Mouse (Mus musculus) CH12.LX (cell line): Measurements from ENCODE around the gene Spata20.

ENCODE experiments used
- CHD1 ChIP-seq: IDR thresholded peaks from 2 replicates; pipeline ENCODE4 v1.6.1; 2012; ENCODE audit warnings: low read depth, low read length, improper control_type of control experiment, inconsistent platforms
- CTCF ChIP-seq, 2 experiments: IDR thresholded peaks in 1 of 2; conservative IDR thresholded peaks in 1 of 2; 2 replicates each; pipeline ENCODE4 v1.5.1; 2011 to 2012; ENCODE audit warnings: low read depth in 2 of 2, low read length in 2 of 2, improper control_type of control experiment in 1 of 2, inconsistent platforms in 1 of 2, mild to moderate bottlenecking in 1 of 2, moderate library complexity in 1 of 2
- EP300 ChIP-seq: IDR thresholded peaks from 2 replicates; pipeline ENCODE4 v1.6.1; 2011; ENCODE audit warnings: low read length, improper control_type of control experiment
- ETS1 ChIP-seq: conservative IDR thresholded peaks from 2 replicates; pipeline ENCODE4 v1.6.1; 2012; ENCODE audit warnings: low read depth, mild to moderate bottlenecking, inconsistent platforms, low read length, improper control_type of control experiment, moderate library complexity
- POLR2A ChIP-seq: IDR thresholded peaks from 2 replicates; pipeline ENCODE4 v1.6.1; 2011; ENCODE audit warnings: low read depth, mild to moderate bottlenecking, improper control_type of control experiment, low read length
- RCOR1 ChIP-seq: conservative IDR thresholded peaks from 2 replicates; pipeline ENCODE4 v1.6.1; 2012; ENCODE audit warnings: low read depth, mild to moderate bottlenecking, inconsistent platforms, low read length, improper control_type of control experiment
- SMC3 ChIP-seq: IDR thresholded peaks from 2 replicates; pipeline ENCODE4 v1.6.1; 2011; ENCODE audit warnings: low read depth, low read length, improper control_type of control experiment
- TBP ChIP-seq: conservative IDR thresholded peaks from 2 replicates; pipeline ENCODE4 v1.6.1; 2011; ENCODE audit warnings: low read depth, low read length, improper control_type of control experiment
- ZKSCAN1 ChIP-seq: IDR thresholded peaks from 2 replicates; pipeline ENCODE4 v1.6.1; 2012; ENCODE audit warnings: low read depth, inconsistent platforms, low read length, improper control_type of control experiment, borderline replicate concordance

GRCm38 (mm10) chr11:94466333-94466855 is 19.6 kb downstream of the Spata20 start:
- TF ChIP-seq CTCF (conservative IDR thresholded peaks at IDR 0.05 in 1 of 2, IDR thresholded peaks at IDR 0.05 in 1 of 2; ENCODE audit: low read depth in 2 of 2, low read length in 2 of 2) (no peak), POLR2A (no peak), SMC3 (no peak), RCOR1 (no peak), ZKSCAN1 (no peak), ETS1 (no peak), EP300 (no peak), TBP (no peak), CHD1 (no peak)
